ENCODE assay signal across 12 mouse cellular contexts in the genomic region with DNA sequence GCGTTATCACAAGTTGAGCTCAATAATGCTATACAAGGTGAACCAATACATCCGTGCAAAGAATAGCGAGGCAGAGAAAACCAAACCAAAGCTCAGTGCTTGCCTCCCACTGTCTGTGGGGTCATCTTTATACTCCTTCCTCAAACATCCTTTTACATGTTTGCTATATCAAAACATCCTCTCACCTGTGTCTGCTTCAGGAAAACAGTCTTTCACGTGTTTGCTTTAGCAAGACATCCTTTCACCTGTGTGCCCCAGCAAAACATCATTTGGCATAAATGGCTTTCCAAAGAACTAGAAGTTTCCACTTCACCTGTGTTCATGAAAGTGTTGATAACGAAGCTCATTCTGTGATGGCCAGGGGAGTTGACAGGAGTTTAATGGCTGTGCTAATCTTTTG. TPM values are rescaled to one million over a fixed set of nuclear protein-coding genes. Genes with fewer than 3 reads are reported as not detected.
DNase-seq lines count a peak whose midpoint lies in the region; ATAC-seq and TF ChIP-seq lines count a peak whose summit lies in the region.
"Had no signal": no experiment of that assay in that cellular context is flagged by ENCODE, and none has a peak within 500 bp of the region (broad histone marks: within the 10 kb centered on the region; RNA-seq: fewer than 3 reads in every experiment).

A gene (minus strand): TSS at position 101 of the 400 bp plus-strand sequence.

- no peak within 1 kb of the TSS for H3K27ac ChIP-seq in forebrain, embryonic 12.5 days
- no peak within 1 kb of the TSS for H3K27ac ChIP-seq in forebrain, embryonic 16.5 days (ENCODE audit: low read length)
- no peak within 1 kb of the TSS for H3K27ac ChIP-seq in stomach, embryonic 14.5 days (ENCODE audit: low read length)
- no peak within 1 kb of the TSS for H3K27ac ChIP-seq in stomach, postnatal 0 days (replicated peaks)

- WGBS in forebrain, embryonic 12.5 days: 78% methylated on average over 5 of the region's 5 CpGs
- WGBS in forebrain, embryonic 16.5 days: 76% methylated on average over 5 of the region's 5 CpGs
- WGBS in stomach, embryonic 14.5 days: 77% methylated on average over 5 of the region's 5 CpGs
- 76% methylated on average over 5 of the region's 5 CpGs for WGBS in stomach, postnatal 0 days

- no peak within 1 kb of the TSS for H3K9ac ChIP-seq in forebrain, embryonic 12.5 days
- no peak within 1 kb of the TSS for H3K9ac ChIP-seq in forebrain, embryonic 16.5 days (replicated peaks; ENCODE audit: low read depth, low read length)
- no peak within 1 kb of the TSS for H3K9ac ChIP-seq in stomach, embryonic 14.5 days (replicated peaks; ENCODE audit: low read depth, low read length)
- H3K9ac ChIP-seq in stomach, postnatal 0 days (ENCODE audit: low read length): no peak within 1 kb of the TSS

- peaks cover 5% of the 10 kb centered on the region for H3K4me1 ChIP-seq in forebrain, embryonic 12.5 days
- H3K4me1 ChIP-seq in forebrain, embryonic 16.5 days (replicated peaks; ENCODE audit: control insufficient read depth, insufficient read depth, low read length): peaks cover 9% of the 10 kb centered on the region
- no peaks in the 10 kb centered on the region for H3K4me1 ChIP-seq in stomach, embryonic 14.5 days (ENCODE audit: control insufficient read depth, insufficient read depth, low read length)
- H3K4me1 ChIP-seq in stomach, postnatal 0 days (replicated peaks; ENCODE audit: control insufficient read depth, insufficient read depth): peaks cover 2% of the 10 kb centered on the region; the same call in 1 of the 2 replicates

- H3K4me2 ChIP-seq in forebrain, embryonic 12.5 days: no peak within 1 kb of the TSS
- H3K4me2 ChIP-seq in forebrain, embryonic 16.5 days (ENCODE audit: low read length): no peak within 1 kb of the TSS
- H3K4me2 ChIP-seq in stomach, embryonic 14.5 days (replicated peaks; ENCODE audit: low read depth, low read length): no peak within 1 kb of the TSS
- H3K4me2 ChIP-seq in stomach, postnatal 0 days (replicated peaks; ENCODE audit: low read depth): no peak within 1 kb of the TSS

- intact Hi-C loops in left cerebral cortex, postnatal 25 days (cut with DNase I): no loop called here

- no peaks in the 10 kb centered on the region for H3K27me3 ChIP-seq in forebrain, embryonic 12.5 days
- H3K27me3 ChIP-seq in forebrain, embryonic 16.5 days (replicated peaks; ENCODE audit: control insufficient read depth, insufficient read depth, low read length): no peaks in the 10 kb centered on the region
- no peaks in the 10 kb centered on the region for H3K27me3 ChIP-seq in stomach, embryonic 14.5 days (ENCODE audit: control insufficient read depth, insufficient read depth, low read length)
- H3K27me3 ChIP-seq in stomach, postnatal 0 days (ENCODE audit: control insufficient read depth, insufficient read depth, low read length): no peaks in the 10 kb centered on the region

- no peaks in the 10 kb centered on the region for H3K9me3 ChIP-seq in forebrain, embryonic 12.5 days
- H3K9me3 ChIP-seq in forebrain, embryonic 16.5 days (ENCODE audit: control insufficient read depth, low read length): no peaks in the 10 kb centered on the region; the same call in 1 of the 2 replicates
- no peaks in the 10 kb centered on the region for H3K9me3 ChIP-seq in stomach, embryonic 14.5 days (ENCODE audit: control insufficient read depth, low read depth, low read length)
- H3K9me3 ChIP-seq in stomach, postnatal 0 days (ENCODE audit: control insufficient read depth, low read length): no peaks in the 10 kb centered on the region

- no peak for TF ChIP-seq CTCF in stomach, postnatal 0 days (IDR thresholded peaks at IDR 0.05; ENCODE audit: low read depth)

- H3K36me3 ChIP-seq in forebrain, embryonic 12.5 days (replicated peaks): no peaks in the 10 kb centered on the region
- no peaks in the 10 kb centered on the region for H3K36me3 ChIP-seq in forebrain, embryonic 16.5 days (ENCODE audit: control insufficient read depth, insufficient read depth)
- H3K36me3 ChIP-seq in stomach, embryonic 14.5 days (ENCODE audit: control insufficient read depth, insufficient read depth, low read length): no peaks in the 10 kb centered on the region
- no peaks in the 10 kb centered on the region for H3K36me3 ChIP-seq in stomach, postnatal 0 days (ENCODE audit: control insufficient read depth, insufficient read depth, low read length)

- no peak for ATAC-seq in forebrain, embryonic 12.5 days (ENCODE audit: low FRiP score)
- no peak for ATAC-seq in forebrain, embryonic 16.5 days
- no peak for ATAC-seq in stomach, embryonic 14.5 days (ENCODE audit: insufficient number of reproducible peaks, insufficient read depth, low FRiP score, low read depth)
- ATAC-seq in stomach, postnatal 0 days (ENCODE audit: low FRiP score, low TSS enrichment): no peak
- no peak for ATAC-seq in cerebellum, adult (ENCODE audit: insufficient number of reproducible peaks, low FRiP score, low TSS enrichment)

- TF ChIP-seq EP300 in stomach, postnatal 0 days (optimal IDR thresholded peaks at IDR 0.05): no peak

- DNase-seq in left cerebral cortex, adult 18-20 months (ENCODE audit: low spot score in 2 of 2): no peak
- DNase-seq in left cerebral cortex, postnatal 25 days (ENCODE audit: low spot score in 2 of 2): no peak
- no peak for DNase-seq in stomach, postnatal 0 days (ENCODE audit: low spot score)
- no peak for DNase-seq in thymus, postnatal 25 days
- DNase-seq: adrenal gland, postnatal 14 days; cerebellum, postnatal 36 days; heart, postnatal 10 days; kidney, postnatal 10 days had no signal

- H3K4me3 ChIP-seq in forebrain, embryonic 12.5 days (replicated peaks): no peak within 1 kb of the TSS
- H3K4me3 ChIP-seq in forebrain, embryonic 16.5 days (replicated peaks; ENCODE audit: low read length): no peak within 1 kb of the TSS
- H3K4me3 ChIP-seq in stomach, embryonic 14.5 days (ENCODE audit: low read depth, low read length): no peak within 1 kb of the TSS
- H3K4me3 ChIP-seq in stomach, postnatal 0 days (ENCODE audit: low read depth, low read length): no peak within 1 kb of the TSS

RNA-seq across cellular contexts. Expression of the gene that starts here (rescaled TPM):
- polyA plus RNA-seq in forebrain, embryonic 12.5 days (2016; fragmentation: Nextera tagmentation; extraction: Ambion mirVana): 10.7 and 11.9 TPM in 2 replicates
- polyA plus RNA-seq in forebrain, embryonic 16.5 days (2015; fragmentation: Nextera tagmentation; extraction: Ambion mirVana): 7.2 and 7.4 TPM in 2 replicates
- total RNA-seq in left cerebral cortex, adult 18-20 months (2021): 10 to 100 TPM; 12.7 to 13.5 TPM
- 10 to 100 TPM in 1 of 2 experiments, 1 to 10 TPM in 1; 8.9 to 12.6 TPM for total RNA-seq in left cerebral cortex, postnatal 25 days (2021)
- polyA plus RNA-seq in stomach, embryonic 14.5 days (2014; fragmentation: Nextera tagmentation; extraction: Ambion mirVana): 13.5 and 14.9 TPM in 2 replicates
- 3.4 and 4.0 TPM in 2 replicates for polyA plus RNA-seq in stomach, postnatal 0 days (2015; fragmentation: Nextera tagmentation; extraction: Ambion mirVana)
